Mouse (Mus musculus) liver, embryonic 14.5 days (tissue): ENCODE data around the gene Cacna1c.
"Not testable (repeated sequence)": the region's sequence is repeated elsewhere in the genome, so short reads cannot be mapped to it uniquely, and the experiment has no call there.

Experiments
- CTCF ChIP-seq: IDR thresholded peaks from 2 replicates; pipeline ENCODE4 v1.5.1; 2016; ENCODE audit warnings: antibody characterized with exemption, low read depth, control low read depth
- EP300 ChIP-seq: IDR thresholded peaks from 2 replicates; pipeline ENCODE4 v1.6.1; 2016; ENCODE audit warnings: antibody characterized with exemption, low read depth

GRCm38 (mm10) chr6:118578741-118579140 lies 617.5 kb downstream of the Cacna1c start:
- TF ChIP-seq CTCF, EP300: not testable (repeated sequence)
